Mouse (Mus musculus): ENCODE measurements around the gene Kcne1l.

DNA sequence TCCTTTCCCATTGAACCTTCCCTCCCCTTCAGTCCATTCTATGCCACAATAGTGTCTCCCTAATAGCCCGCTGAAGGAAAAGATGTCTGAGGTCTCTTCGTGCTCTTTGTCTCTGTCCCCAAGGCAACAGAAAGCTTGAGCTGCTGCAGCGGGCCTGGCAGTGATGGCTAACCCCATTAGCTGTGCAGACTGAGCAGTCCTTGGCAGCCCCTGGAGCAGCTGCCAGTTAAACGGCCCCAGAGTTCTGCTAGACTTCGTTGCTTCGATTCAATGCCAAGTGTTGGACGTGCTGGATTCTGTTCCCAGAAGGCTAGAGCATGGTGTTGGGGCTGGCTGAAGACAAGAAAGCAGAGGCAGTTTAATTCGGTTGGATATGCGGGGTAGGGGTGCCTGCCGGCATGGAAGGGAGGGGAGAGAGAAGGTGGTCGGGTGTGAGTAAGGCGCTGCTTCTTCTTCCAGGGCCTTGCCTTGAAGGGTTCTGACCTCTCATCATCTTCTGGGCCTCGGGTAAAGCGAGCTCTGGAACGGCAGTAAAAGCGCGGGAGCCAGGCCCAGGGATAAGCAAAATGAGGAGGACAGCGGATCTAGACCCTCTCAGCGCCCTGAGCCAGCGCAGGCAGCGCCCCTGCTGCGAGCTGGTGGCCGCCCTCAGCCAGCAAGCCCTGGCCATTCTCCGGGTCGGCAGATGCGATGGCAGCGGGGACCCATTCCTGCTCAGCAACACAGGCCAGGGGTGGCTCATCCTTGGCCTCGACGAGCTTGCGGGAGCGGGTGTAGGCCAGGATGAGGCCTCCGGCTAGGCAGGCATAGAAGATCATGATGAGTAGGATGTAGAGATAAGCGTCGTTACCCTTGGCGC is 855 bp downstream of the Kcne1l start:
- TF ChIP-seq CTCF (IDR thresholded peaks at IDR 0.05; ENCODE audit: low read depth, low read length): no peak
- no peak for TF ChIP-seq POLR2A (IDR thresholded peaks at IDR 0.05; ENCODE audit: insufficient read depth, low read length)
- TF ChIP-seq EP300 (IDR thresholded peaks at IDR 0.05; ENCODE audit: insufficient read depth, low read depth, low read length): no peak

Data from ES-Bruce4 (cell line).